Mouse (Mus musculus) kidney, postnatal 0 days (tissue): Measurements from ENCODE around the gene Gtdc1. TPM values are rescaled to one million over a fixed set of nuclear protein-coding genes. Genes with fewer than 3 reads are reported as not detected.
A peak's percentile ranks its signal among the peaks of the same experiment; 100 is the strongest.

Source experiments
- ATAC-seq: fragments of 200-750 bp; cut with Nextera tagmentation; replicated peaks from 2 replicates; pipeline ENCODE4 v1.8.0; 2017; ENCODE audit warnings: low read depth, moderate number of reproducible peaks, moderate TSS enrichment, moderate library complexity; ENCODE audit not compliant: low FRiP score
- DNase-seq: peaks from one replicate; pipeline ENCODE4 v3.0.0-alpha.2; 2016; ENCODE audit warnings: low spot score
- H3K27ac ChIP-seq: fragments of 300-500 bp; sonication (generic); 2 replicates; pipeline ENCODE4 v1.5.1; 2014; ENCODE audit warnings: mild to moderate bottlenecking
- H3K27me3 ChIP-seq: fragments of 300-500 bp; sonication (generic); 2 replicates; pipeline ENCODE4 v1.6.1; 2014; ENCODE audit warnings: low read length, mixed read lengths; ENCODE audit not compliant: insufficient read depth
- H3K36me3 ChIP-seq: fragments of 300-500 bp; sonication (generic); 2 replicates; pipeline ENCODE4 v1.6.1; 2014; ENCODE audit warnings: low read length, mixed read lengths; ENCODE audit not compliant: insufficient read depth
- H3K4me1 ChIP-seq: fragments of 300-500 bp; sonication (generic); replicated peaks from 2 replicates; pipeline ENCODE4 v1.6.1; 2014; ENCODE audit warnings: antibody characterized with exemption, low read length, mixed read lengths; ENCODE audit not compliant: insufficient read depth
- H3K4me2 ChIP-seq: fragments of 300-500 bp; sonication (generic); 2 replicates; pipeline ENCODE4 v1.6.1; 2014; ENCODE audit warnings: mild to moderate bottlenecking, low read length, moderate library complexity, mixed read lengths
- H3K4me3 ChIP-seq: fragments of 300-500 bp; sonication (generic); replicated peaks from 2 replicates; pipeline ENCODE4 v1.5.1; 2014; ENCODE audit warnings: low read depth, low read length
- H3K9ac ChIP-seq: fragments of 300-500 bp; sonication (generic); 2 replicates; pipeline ENCODE4 v1.6.1; 2014; ENCODE audit warnings: low read depth, low read length
- H3K9me3 ChIP-seq: fragments of 300-500 bp; sonication (generic); replicated peaks from 2 replicates; pipeline ENCODE4 v1.6.1; 2016; ENCODE audit warnings: low read length, inconsistent platforms, mixed read lengths
- CTCF ChIP-seq: IDR thresholded peaks from 2 replicates; pipeline ENCODE4 v1.5.1; 2016; ENCODE audit warnings: antibody characterized with exemption, low read depth, mild to moderate bottlenecking, moderate library complexity
- WGBS: fragments of 180-500 bp; shearing (Covaris S2); extraction: QIAGEN DNeasy Blood & Tissue Kit; methylation state at CpG from one replicate; pipeline ENCODE4 v1.1.7; 2014; 5-methylcytosine and 5-hydroxymethylcytosine counted together
- polyA plus RNA-seq: library from polyadenylated mRNA; unstranded; fragments of >200 nt; fragmentation: Nextera tagmentation; extraction: Ambion mirVana; gene quantifications from 2 replicates; pipeline ENCODE4 v1.2.1, GENCODE M21; 2015

Gene Gtdc1
- polyA plus RNA-seq, 1 experiment from 2014 or later, result 10.4 TPM

GRCm38 (mm10) chr2:44557669-44558281 is 369.7 kb downstream of the Gtdc1 start:
- Histone ChIP-seq H3K27me3 (no peaks in the 10 kb centered on the region), H3K4me3 (no peak overlapping the region), H3K4me1 (no peaks in the 10 kb centered on the region; the same call in 1 of the 2 replicates), H3K9me3 (no peaks in the 10 kb centered on the region), H3K9ac (0 out of 2 replicates have a peak overlapping the region, but pooled peaks have one; percentile 47), H3K27ac (peak overlapping the region; percentile 72; the same call in 1 of the 2 replicates), H3K4me2 (peak overlapping the region; percentile 73), H3K36me3 (no peaks in the 10 kb centered on the region)
- WGBS, result 47% methylated on average over 12 of the region's 12 CpGs
- no peak for ATAC-seq
- DNase-seq, result peak; percentile 61
- no peak for TF ChIP-seq CTCF

GRCm38 (mm10) chr2:44556861-44557592 is 370.4 kb downstream of the Gtdc1 start:
- Histone ChIP-seq H3K4me3 (peak overlapping the region; percentile 33), H3K4me2 (peak overlapping the region; percentile 73), H3K27me3 (no peaks in the 10 kb centered on the region), H3K36me3 (no peaks in the 10 kb centered on the region), H3K9ac (peak overlapping the region; percentile 47), H3K27ac (peak overlapping the region; percentile 72), H3K4me1 (no peaks in the 10 kb centered on the region; the same call in 1 of the 2 replicates), H3K9me3 (no peaks in the 10 kb centered on the region)
- peak; percentile 53 for DNase-seq
- no peak; the same call in 1 of the 2 replicates for ATAC-seq
- TF ChIP-seq CTCF, result no peak
- 2% methylated on average over 42 of the region's 42 CpGs for WGBS

GRCm38 (mm10) chr2:44554716-44555115 is 372.7 kb downstream of the Gtdc1 start:
- Histone ChIP-seq H3K9ac (no peak overlapping the region), H3K27ac (no peak overlapping the region), H3K27me3 (no peaks in the 10 kb centered on the region), H3K4me1 (no peaks in the 10 kb centered on the region; the same call in 1 of the 2 replicates), H3K4me2 (no peak overlapping the region), H3K4me3 (no peak overlapping the region), H3K9me3 (no peaks in the 10 kb centered on the region), H3K36me3 (no peaks in the 10 kb centered on the region)
- 61% methylated on average over 3 of the region's 3 CpGs for WGBS
- TF ChIP-seq CTCF, result no peak
- DNase-seq, result peak; percentile 73
- no peak for ATAC-seq

GRCm38 (mm10) chr2:44549311-44549710 is 378.1 kb downstream of the Gtdc1 start:
- H3K27ac ChIP-seq, result peak overlapping the region; percentile 68; the same call in 1 of the 2 replicates
- WGBS, result 48% methylated on average over 6 of the region's 6 CpGs
- no peaks in the 10 kb centered on the region for H3K27me3 ChIP-seq
- no peak; the same call in 1 of the 2 replicates for ATAC-seq
- no peak overlapping the region for H3K9ac ChIP-seq
- H3K4me2 ChIP-seq, result no peak overlapping the region
- peak; percentile 78 for DNase-seq
- H3K36me3 ChIP-seq, result no peaks in the 10 kb centered on the region
- no peak overlapping the region for H3K4me3 ChIP-seq
- no peaks in the 10 kb centered on the region for H3K9me3 ChIP-seq
- no peaks in the 10 kb centered on the region for H3K4me1 ChIP-seq
- no peak for TF ChIP-seq CTCF

GRCm38 (mm10) chr2:44542775-44543174 is 384.7 kb downstream of the Gtdc1 start:
- Histone ChIP-seq H3K4me1 (no peaks in the 10 kb centered on the region), H3K9ac (no peak overlapping the region), H3K36me3 (no peaks in the 10 kb centered on the region), H3K27me3 (no peaks in the 10 kb centered on the region), H3K4me2 (no peak overlapping the region), H3K9me3 (no peaks in the 10 kb centered on the region), H3K4me3 (no peak overlapping the region), H3K27ac (no peak overlapping the region)
- ATAC-seq (no peak), DNase-seq (no peak)
- no peak for TF ChIP-seq CTCF

- no peak for DNase-seq
- no peak overlapping the region for H3K27ac ChIP-seq
Measured at GRCm38 (mm10) chr2:44541726-44542125, 385.7 kb downstream of the Gtdc1 start.

More at GRCm38 (mm10) chr2:44541726-44542125, 385.7 kb downstream of the Gtdc1 start:
- no peak for ATAC-seq
- no peak for TF ChIP-seq CTCF
- no peaks in the 10 kb centered on the region for H3K9me3 ChIP-seq
- no peak overlapping the region for H3K4me2 ChIP-seq
- H3K36me3 ChIP-seq, result no peaks in the 10 kb centered on the region
- no peak overlapping the region for H3K9ac ChIP-seq
- no peaks in the 10 kb centered on the region for H3K27me3 ChIP-seq
- H3K4me3 ChIP-seq, result no peak overlapping the region
- 60% methylated on average over 6 of the region's 6 CpGs for WGBS
- H3K4me1 ChIP-seq, result no peaks in the 10 kb centered on the region
